Mouse (Mus musculus) stomach, postnatal 0 days (tissue): ENCODE results near the gene Ampd2.

Experiments
- CTCF ChIP-seq: IDR thresholded peaks from 2 replicates; pipeline ENCODE4 v1.5.1; 2016; ENCODE audit warnings: antibody characterized with exemption, low read depth, mild to moderate bottlenecking, moderate library complexity
- EP300 ChIP-seq: optimal IDR thresholded peaks from 2 replicates; pipeline ENCODE3; 2016; ENCODE audit warnings: antibody characterized with exemption

GRCm38 (mm10) chr3:108068826-108069225 is 17.6 kb downstream of the Ampd2 start:
- TF ChIP-seq CTCF: no peak
- TF ChIP-seq EP300: no peak
